Mouse (Mus musculus) embryonic fibroblast, embryonic 13.5 days (primary cell): Measurements from ENCODE around the gene Lrrc57.

ENCODE experiments used
- CTCF ChIP-seq: IDR thresholded peaks from 2 replicates; pipeline ENCODE4 v1.5.1; 2011; ENCODE audit warnings: mild to moderate bottlenecking, control low read depth, low read length, moderate library complexity, borderline replicate concordance; ENCODE audit not compliant: insufficient read depth
- POLR2A ChIP-seq: IDR thresholded peaks from 2 replicates; pipeline ENCODE4 v1.6.1; 2011; ENCODE audit warnings: low read depth, mild to moderate bottlenecking, control low read depth, low read length, moderate library complexity

GRCm38 (mm10) chr2:120628886-120629735, 19.8 kb upstream of the Lrrc57 start, which contains the start of gene Stard9:
- TF ChIP-seq CTCF (no peak), POLR2A (peak; percentile 70)
